In genomic region chr19:29100261-29100660, GRCm38 (mm10) we compare ENCODE assay signal across 8 mouse cellular contexts. TPM values are rescaled to one million over a fixed set of nuclear protein-coding genes. Genes with fewer than 3 reads are reported as not detected.
A peak's percentile ranks its signal among the peaks of the same experiment; 100 is the strongest.
DNase-seq lines count a peak whose midpoint lies in the region; ATAC-seq and TF ChIP-seq lines count a peak whose summit lies in the region.

No protein-coding gene starts in this region.

- no peak for DNase-seq in kidney, adult 2 months
- DNase-seq in kidney, adult 9 months, result no peak
- DNase-seq in embryonic facial prominence, embryonic 10.5 days (ENCODE audit: low spot score), result no peak
- DNase-seq in midbrain, postnatal 0 days (ENCODE audit: low spot score), result no peak
- DNase-seq in right cerebral cortex, postnatal 25 days, result no peak
- DNase-seq in left cerebral cortex, postnatal 10 days (ENCODE audit: extremely low spot score in 1 of 2, low spot score in 2 of 2), result no peak
- no peak for DNase-seq in adrenal gland, adult 8-10 months

- no peak for TF ChIP-seq CTCF in kidney, adult 2 months (conservative IDR thresholded peaks at IDR 0.05; ENCODE audit: insufficient read depth, insufficient read length, low read depth, low read length)
- no peak for TF ChIP-seq CTCF in midbrain, postnatal 0 days (IDR thresholded peaks at IDR 0.05)

- 18% methylated on average over 8 of the region's 8 CpGs for WGBS in kidney, adult 2 months
- WGBS in embryonic facial prominence, embryonic 10.5 days, result 32% methylated on average over 8 of the region's 8 CpGs
- WGBS in hindbrain, embryonic 15.5 days, result 23% methylated on average over 8 of the region's 8 CpGs
- WGBS in midbrain, postnatal 0 days, result 17% methylated on average over 8 of the region's 8 CpGs

- 0 out of 2 replicates have a peak overlapping the region, but pooled peaks have one; percentile 96 for H3K4me3 ChIP-seq in kidney, adult 2 months (ENCODE audit: insufficient read depth, low read depth, low read length)
- peak overlapping the region; percentile 98 for H3K4me3 ChIP-seq in embryonic facial prominence, embryonic 10.5 days
- H3K4me3 ChIP-seq in hindbrain, embryonic 15.5 days, result peak overlapping the region; percentile 78
- peak overlapping the region; percentile 61 for H3K4me3 ChIP-seq in midbrain, postnatal 0 days (ENCODE audit: low read depth, low read length)

- peak overlapping the region; percentile 79 for H3K4me2 ChIP-seq in hindbrain, embryonic 15.5 days
- H3K4me2 ChIP-seq in midbrain, postnatal 0 days (ENCODE audit: low read depth, low read length, poor library complexity, severe bottlenecking), result peak overlapping the region; percentile 88

- no peak for ATAC-seq in hindbrain, embryonic 15.5 days (ENCODE audit: low FRiP score, low read depth)
- ATAC-seq in midbrain, postnatal 0 days (ENCODE audit: low FRiP score), result no peak

- H3K4me1 ChIP-seq in kidney, adult 2 months (ENCODE audit: control insufficient read depth, insufficient read depth, low read length), result no peaks in the 10 kb centered on the region
- peaks cover 16% of the 10 kb centered on the region for H3K4me1 ChIP-seq in embryonic facial prominence, embryonic 10.5 days
- peaks cover 12% of the 10 kb centered on the region for H3K4me1 ChIP-seq in hindbrain, embryonic 15.5 days (replicated peaks)
- H3K4me1 ChIP-seq in midbrain, postnatal 0 days (ENCODE audit: insufficient read depth, low read length), result no peaks in the 10 kb centered on the region

- H3K27me3 ChIP-seq in kidney, adult 2 months (replicated peaks; ENCODE audit: control insufficient read depth, insufficient read depth, low read length), result no peaks in the 10 kb centered on the region
- H3K27me3 ChIP-seq in embryonic facial prominence, embryonic 10.5 days (replicated peaks; ENCODE audit: low read depth, poor library complexity, severe bottlenecking), result peaks cover 7% of the 10 kb centered on the region; the same call in 1 of the 2 replicates
- no peaks in the 10 kb centered on the region for H3K27me3 ChIP-seq in hindbrain, embryonic 15.5 days
- no peaks in the 10 kb centered on the region for H3K27me3 ChIP-seq in midbrain, postnatal 0 days (ENCODE audit: insufficient read depth, low read length)

- H3K9ac ChIP-seq in hindbrain, embryonic 15.5 days, result peak overlapping the region; percentile 51
- H3K9ac ChIP-seq in midbrain, postnatal 0 days (replicated peaks; ENCODE audit: low read length, poor library complexity, severe bottlenecking), result peak overlapping the region; percentile 54; the same call in 1 of the 2 replicates

- no peak overlapping the region for H3K27ac ChIP-seq in kidney, adult 2 months (ENCODE audit: insufficient read depth, low read depth, low read length)
- H3K27ac ChIP-seq in embryonic facial prominence, embryonic 10.5 days (replicated peaks), result peak overlapping the region; percentile 90
- H3K27ac ChIP-seq in hindbrain, embryonic 15.5 days (replicated peaks), result peak overlapping the region; percentile 73; the same call in 1 of the 2 replicates
- peak overlapping the region; percentile 69 for H3K27ac ChIP-seq in midbrain, postnatal 0 days (ENCODE audit: low read depth, low read length)

- H3K36me3 ChIP-seq in kidney, adult 2 months (ENCODE audit: control insufficient read depth, insufficient read depth, low read length), result no peaks in the 10 kb centered on the region
- H3K36me3 ChIP-seq in embryonic facial prominence, embryonic 10.5 days (replicated peaks), result peaks cover 6% of the 10 kb centered on the region; the same call in 1 of the 2 replicates
- no peaks in the 10 kb centered on the region for H3K36me3 ChIP-seq in hindbrain, embryonic 15.5 days
- no peaks in the 10 kb centered on the region for H3K36me3 ChIP-seq in midbrain, postnatal 0 days (ENCODE audit: insufficient read depth, low read length)

- no peak for TF ChIP-seq POLR2A in kidney, adult 2 months (IDR thresholded peaks at IDR 0.05; ENCODE audit: low read depth, low read length)

- intact Hi-C loops in left cerebral cortex, postnatal 10 days (cut with DNase I), result loop anchor here (5.0 kb wide), 1 partner anchor 152 kb away; the partner anchor contains the start of gene Jak2

- no peaks in the 10 kb centered on the region for H3K9me3 ChIP-seq in embryonic facial prominence, embryonic 10.5 days
- H3K9me3 ChIP-seq in hindbrain, embryonic 15.5 days, result no peaks in the 10 kb centered on the region
- H3K9me3 ChIP-seq in midbrain, postnatal 0 days (ENCODE audit: low read length), result no peaks in the 10 kb centered on the region

RNA-seq across cellular contexts. Expression of gene Rcl1, which starts 0.9 kb away (rescaled TPM):
- polyA plus RNA-seq in kidney, adult 2 months (2012; rRNA removed), result 16.9 and 17.6 TPM in 2 replicates
- 89.9 and 95.4 TPM in 2 replicates for polyA plus RNA-seq in embryonic facial prominence, embryonic 10.5 days (2016; fragmentation: Nextera tagmentation; extraction: Ambion mirVana)
- polyA plus RNA-seq in hindbrain, embryonic 15.5 days (2015; fragmentation: Nextera tagmentation; extraction: Ambion mirVana), result 33.8 and 37.9 TPM in 2 replicates
- 23.6 and 26.1 TPM in 2 replicates for total RNA-seq in midbrain, postnatal 0 days (2014; rRNA removed)
- polyA plus RNA-seq in midbrain, postnatal 0 days (2015; fragmentation: Nextera tagmentation; extraction: Ambion mirVana), result 34.6 and 37.8 TPM in 2 replicates
- total RNA-seq in left cerebral cortex, postnatal 10 days (2021), result 10 to 100 TPM; 19.6 to 19.8 TPM
- 10 to 100 TPM; 23.7 to 36.2 (median 30.0) TPM for total RNA-seq in adrenal gland, adult 8-10 months (2022)

RNA-seq across cellular contexts. Expression of gene Ak3, which starts 52.5 kb away (rescaled TPM):
- 155 and 160 TPM in 2 replicates for polyA plus RNA-seq in kidney, adult 2 months (2012; rRNA removed)
- polyA plus RNA-seq in embryonic facial prominence, embryonic 10.5 days (2016; fragmentation: Nextera tagmentation; extraction: Ambion mirVana), result 71.7 and 73.8 TPM in 2 replicates
- polyA plus RNA-seq in hindbrain, embryonic 15.5 days (2015; fragmentation: Nextera tagmentation; extraction: Ambion mirVana), result 68.5 and 75.3 TPM in 2 replicates
- total RNA-seq in midbrain, postnatal 0 days (2014; rRNA removed), result 75.4 and 99.4 TPM in 2 replicates
- 69.0 and 74.6 TPM in 2 replicates for polyA plus RNA-seq in midbrain, postnatal 0 days (2015; fragmentation: Nextera tagmentation; extraction: Ambion mirVana)
- 10 to 100 TPM; 43.5 to 46.5 TPM for total RNA-seq in left cerebral cortex, postnatal 10 days (2021)
- total RNA-seq in adrenal gland, adult 8-10 months (2022), result 100 to 1,000 TPM; 109 to 240 (median 158) TPM
